Mouse (Mus musculus) ovary, adult 2 months (tissue): Measurements from ENCODE around the gene Ifna13. TPM values are rescaled to one million over a fixed set of nuclear protein-coding genes. Genes with fewer than 3 reads are reported as not detected.

Experiments
- polyA plus RNA-seq: library from polyadenylated mRNA; depleted of rRNA; stranded (reverse); fragments of >200 nt; gene quantifications from 2 replicates; pipeline ENCODE4 v1.2.3, GENCODE M21; 2012; rRNA removed

Gene Ifna13
- not detected in 2 replicates for polyA plus RNA-seq

GRCm38 (mm10) chr4:88644359-88644758, at the start of gene Ifna13:
Gene Ifna13, minus strand, starts transcription at chr4:88644459.

GRCm38 (mm10) chr4:88691259-88691658, 47.0 kb upstream of the Ifna13 start, which contains the start of gene Ifnab:
Gene Ifnab, minus strand, starts transcription at chr4:88691359.

GRCm38 (mm10) chr4:88683812-88684211, 39.6 kb upstream of the Ifna13 start, which contains the start of gene Ifna2:
Gene Ifna2, minus strand, starts transcription at chr4:88683912.

GRCm38 (mm10) chr4:88676824-88677223, 32.6 kb upstream of the Ifna13 start, which contains the start of gene Ifna16:
Gene Ifna16, minus strand, starts transcription at chr4:88676924.

GRCm38 (mm10) chr4:88634311-88634710, 9.9 kb downstream of the Ifna13 start, which contains the start of gene C87499:
Gene C87499, minus strand, starts transcription at chr4:88634411.

GRCm38 (mm10) chr4:88603276-88603675, 41.0 kb downstream of the Ifna13 start, which contains the start of gene Ifna12:
Gene Ifna12, minus strand, starts transcription at chr4:88603376.

Other genes starting within 250 kb of the Ifna13 start
- 2.2 and 2.4 TPM in 2 replicates for gene Hacd4, start 205.5 kb downstream of the Ifna13 start, polyA plus RNA-seq
- not detected in 2 replicates for gene Ifnb1, start 121.7 kb downstream of the Ifna13 start, polyA plus RNA-seq
- gene Ifna15, start 86.2 kb downstream of the Ifna13 start, polyA plus RNA-seq = not detected in 2 replicates
- gene Ifna14, start 72.7 kb downstream of the Ifna13 start, polyA plus RNA-seq = not detected in 2 replicates
- not detected in 2 replicates for gene Ifna9, start 52.1 kb downstream of the Ifna13 start, polyA plus RNA-seq
- not detected in 2 replicates for gene Ifna12, start 41.1 kb downstream of the Ifna13 start, polyA plus RNA-seq
- 1.1 and 1.9 TPM in 2 replicates for gene C87499, start 10.0 kb downstream of the Ifna13 start, polyA plus RNA-seq
- gene Ifna16, start 32.5 kb upstream of the Ifna13 start, polyA plus RNA-seq = not detected in 2 replicates
- gene Ifna2, start 39.5 kb upstream of the Ifna13 start, polyA plus RNA-seq = not detected in 2 replicates
- gene Ifnab, start 46.9 kb upstream of the Ifna13 start, polyA plus RNA-seq = not detected in 2 replicates
- gene Gm26566, start 77.3 kb upstream of the Ifna13 start, polyA plus RNA-seq = 0.54 and 0.57 TPM in 2 replicates
- 26.4 and 40.2 TPM in 2 replicates for gene Klhl9, start 78.0 kb upstream of the Ifna13 start, polyA plus RNA-seq
- not detected in 2 replicates for gene Gm13271, start 110.4 kb upstream of the Ifna13 start, polyA plus RNA-seq
- not detected in 2 replicates for gene Gm13283, start 115.7 kb upstream of the Ifna13 start, polyA plus RNA-seq
- gene Gm13290, start 129.4 kb upstream of the Ifna13 start, polyA plus RNA-seq = not detected in 2 replicates
- not detected in 2 replicates for gene Gm13289, start 132.5 kb upstream of the Ifna13 start, polyA plus RNA-seq
- gene Gm13272, start 135.4 kb upstream of the Ifna13 start, polyA plus RNA-seq = not detected in 2 replicates
- not detected in 2 replicates for gene Ifnz, start 137.7 kb upstream of the Ifna13 start, polyA plus RNA-seq
- gene Gm13276, start 141.2 kb upstream of the Ifna13 start, polyA plus RNA-seq = not detected in 2 replicates
- gene Gm13277, start 144.2 kb upstream of the Ifna13 start, polyA plus RNA-seq = not detected in 2 replicates
- not detected in 2 replicates for gene Gm13278, start 147.1 kb upstream of the Ifna13 start, polyA plus RNA-seq
- gene Gm13275, start 150.0 kb upstream of the Ifna13 start, polyA plus RNA-seq = not detected in 2 replicates
- gene Gm13279, start 152.9 kb upstream of the Ifna13 start, polyA plus RNA-seq = not detected in 2 replicates
- gene Gm13285, start 155.2 kb upstream of the Ifna13 start, polyA plus RNA-seq = not detected in 2 replicates
- gene Gm13287, start 158.8 kb upstream of the Ifna13 start, polyA plus RNA-seq = not detected in 2 replicates
- gene Gm13288, start 161.1 kb upstream of the Ifna13 start, polyA plus RNA-seq = 0.06 TPM in 1 of 2 replicates, not detected in the other
- not detected in 2 replicates for gene Ifna7, start 171.8 kb upstream of the Ifna13 start, polyA plus RNA-seq
- gene Ifna11, start 175.5 kb upstream of the Ifna13 start, polyA plus RNA-seq = not detected in 2 replicates
- gene Ifna6, start 183.0 kb upstream of the Ifna13 start, polyA plus RNA-seq = not detected in 2 replicates
- gene Ifna5, start 191.1 kb upstream of the Ifna13 start, polyA plus RNA-seq = not detected in 2 replicates
- gene Ifna4, start 197.4 kb upstream of the Ifna13 start, polyA plus RNA-seq = not detected in 2 replicates
- not detected in 2 replicates for gene Ifna1, start 205.6 kb upstream of the Ifna13 start, polyA plus RNA-seq
- 0.33 and 1.0 TPM in 2 replicates for gene Ifne, start 235.7 kb upstream of the Ifna13 start, polyA plus RNA-seq